Mouse (Mus musculus) thymus, postnatal 25 days (tissue): ENCODE data around the gene Gpsm3.
A peak's percentile ranks its signal among the peaks of the same experiment; 100 is the strongest.

Source experiments
- DNase-seq: peaks from one replicate; pipeline ENCODE4 v3.0.0; 2022

Gene Gpsm3

DNA sequence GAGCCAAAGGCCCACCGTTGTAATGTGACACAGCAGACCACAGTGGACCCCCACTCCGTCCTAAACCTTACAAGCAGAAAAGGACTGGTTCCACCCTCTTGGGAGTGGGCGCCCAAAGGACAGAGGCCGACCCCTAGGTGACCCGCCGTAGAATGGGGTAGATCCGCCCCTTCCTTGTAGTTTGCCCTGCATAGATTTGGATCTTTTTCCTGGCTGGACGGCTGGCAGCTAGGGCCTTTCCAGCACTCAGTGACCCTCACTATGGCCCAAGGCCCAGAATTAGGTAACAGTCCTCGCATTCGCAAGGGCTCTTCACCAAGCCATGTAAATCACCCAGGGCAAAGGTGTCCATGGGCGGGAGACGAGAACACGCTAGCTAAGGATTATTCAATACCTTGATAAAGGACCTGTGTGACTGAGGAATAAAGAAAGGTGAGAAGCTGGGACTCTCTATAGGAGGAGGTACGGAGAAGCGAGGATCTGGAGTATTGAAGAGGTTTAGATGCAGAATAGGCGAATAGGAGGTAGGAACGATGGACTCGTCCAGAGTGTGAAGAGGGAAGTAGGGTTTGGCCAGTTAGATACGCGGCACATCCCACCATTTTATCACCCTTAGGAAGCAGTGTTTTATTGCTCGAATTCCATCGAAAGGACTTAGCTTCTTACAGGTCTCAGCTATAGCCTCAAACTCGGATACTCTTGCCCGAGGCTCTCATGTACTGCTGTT lies 15.1 kb downstream of the Gpsm3 start:
- DNase-seq: no peak

DNA sequence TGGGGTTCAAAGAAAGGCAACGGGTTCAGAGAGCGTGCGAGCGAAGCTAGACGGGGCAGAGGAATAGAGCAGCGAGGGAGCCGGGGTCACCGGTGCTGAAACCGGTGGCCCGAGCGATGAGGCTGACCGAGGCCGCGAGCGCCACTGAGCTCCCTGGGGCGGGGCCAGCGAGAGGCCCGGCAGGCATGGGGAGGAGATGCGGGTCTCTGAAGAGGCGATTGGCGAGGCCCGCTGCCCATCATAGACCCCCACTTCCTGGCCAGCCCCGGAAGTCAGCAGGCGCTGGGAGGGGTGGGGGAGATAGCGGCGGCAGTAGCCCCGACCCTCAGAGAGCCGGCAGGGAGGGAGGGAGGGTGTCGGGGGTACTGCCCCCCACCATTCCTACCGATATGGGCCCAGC lies 16.0 kb downstream of the Gpsm3 start:
- peak; percentile 97 for DNase-seq

DNA sequence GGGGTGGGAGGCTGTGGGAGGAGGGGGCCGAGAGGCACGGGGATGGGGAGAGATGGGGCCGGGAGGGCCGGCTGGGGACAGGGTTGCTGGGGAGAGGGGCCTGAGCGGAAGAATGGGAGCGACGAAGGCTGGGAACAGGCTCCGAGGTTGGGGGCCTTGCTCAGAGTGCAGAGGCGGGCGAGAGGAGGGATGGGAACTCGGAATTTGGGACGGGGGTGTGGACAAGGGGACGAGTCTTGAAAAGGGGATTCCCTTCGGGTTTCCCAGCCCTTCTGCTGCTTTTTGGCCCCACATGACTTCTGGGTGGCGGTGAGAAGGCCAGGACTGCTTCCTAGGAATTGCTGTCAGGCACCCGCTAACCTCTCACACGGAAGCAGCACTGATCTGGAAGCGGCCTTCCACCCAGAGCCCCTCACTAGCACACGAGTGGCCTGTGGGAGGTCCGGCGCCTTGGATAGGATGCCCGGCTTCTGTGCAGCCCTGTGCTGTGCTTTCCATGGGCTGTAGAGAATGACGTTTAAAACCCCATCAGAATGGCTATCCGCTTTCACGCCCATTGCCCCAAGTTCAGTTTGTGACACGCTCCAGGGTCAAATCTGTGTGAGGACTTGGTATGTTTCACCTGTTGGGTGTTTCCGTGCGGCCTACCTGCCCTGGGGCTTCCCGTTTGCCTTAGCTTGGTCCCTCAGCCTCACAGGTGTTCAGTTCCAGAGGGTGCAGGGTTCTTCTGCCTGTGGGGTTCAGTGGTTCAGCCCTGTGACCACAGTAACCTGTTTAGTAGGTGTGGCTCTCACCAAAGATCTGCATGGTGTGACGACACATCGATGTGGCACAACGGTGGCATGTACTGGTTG lies 16.8 kb downstream of the Gpsm3 start:
- peak; percentile 21 for DNase-seq

DNA sequence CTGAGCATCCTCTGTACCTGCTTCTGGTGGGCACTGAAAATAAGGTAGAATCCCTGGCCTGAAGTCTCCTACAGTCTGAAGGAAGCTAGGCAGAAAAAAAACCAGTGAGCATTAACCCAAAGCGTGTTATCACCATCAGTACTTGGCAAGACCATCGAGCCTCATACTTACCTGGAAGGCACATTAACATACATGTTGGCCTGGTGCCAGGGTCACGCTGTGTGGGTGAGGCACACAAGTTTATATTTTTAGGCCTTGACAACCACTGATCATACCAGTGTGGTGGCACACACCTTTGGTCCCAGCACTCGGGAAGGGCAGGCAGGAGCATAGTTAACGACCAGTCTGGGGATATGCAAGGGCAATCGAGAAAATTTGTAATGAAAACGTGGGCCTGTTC lies 18.4 kb downstream of the Gpsm3 start:
- no peak for DNase-seq

DNA sequence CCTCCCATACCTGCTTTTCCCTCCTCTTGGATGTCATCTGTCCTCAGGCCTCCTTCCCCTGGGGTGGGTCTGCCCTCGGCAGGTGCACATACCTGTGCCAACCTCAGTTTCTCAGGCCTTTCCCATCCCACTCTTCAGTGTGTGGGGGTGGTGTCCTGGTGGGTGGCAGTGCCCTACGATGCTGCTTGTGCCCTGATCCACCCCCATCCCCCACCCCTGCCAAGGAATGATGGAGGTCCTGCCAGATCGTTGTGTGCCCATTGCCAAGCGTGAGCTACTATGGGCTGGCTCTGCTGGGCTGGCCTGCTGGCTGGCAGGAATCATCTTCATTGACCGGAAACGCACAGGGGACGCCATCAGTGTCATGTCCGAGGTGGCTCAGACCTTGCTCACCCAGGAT lies 21.4 kb downstream of the Gpsm3 start:
- no peak for DNase-seq

DNA sequence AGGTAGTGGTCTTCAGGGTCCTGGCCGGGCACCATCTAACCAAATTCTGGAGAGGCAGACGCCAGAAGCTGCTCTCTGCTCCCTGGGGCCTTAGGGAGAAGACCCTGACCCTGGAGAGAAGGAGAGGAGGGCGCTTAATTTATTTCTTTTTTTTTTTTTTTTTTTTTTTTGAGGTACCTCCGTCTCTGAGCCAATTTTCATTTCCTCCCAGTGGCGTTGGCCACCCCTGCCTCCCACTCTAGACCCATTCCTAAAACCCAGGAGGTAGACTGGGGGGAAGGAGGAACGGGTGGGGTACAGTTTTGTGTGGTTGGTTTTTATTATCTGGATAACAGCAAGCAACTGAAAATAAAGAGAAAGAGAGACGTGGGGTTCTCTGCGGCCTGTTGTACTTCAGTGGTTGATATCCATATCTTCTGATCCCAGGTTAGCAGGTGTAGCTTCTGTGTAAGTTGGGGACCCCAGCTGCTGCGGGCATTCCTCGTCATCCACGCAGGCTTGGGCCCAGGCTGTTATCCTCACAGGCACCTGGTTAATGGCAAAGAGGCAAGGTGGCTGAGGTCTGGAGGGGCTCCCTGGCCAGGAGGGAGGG lies 23.5 kb downstream of the Gpsm3 start:
- no peak for DNase-seq

DNA sequence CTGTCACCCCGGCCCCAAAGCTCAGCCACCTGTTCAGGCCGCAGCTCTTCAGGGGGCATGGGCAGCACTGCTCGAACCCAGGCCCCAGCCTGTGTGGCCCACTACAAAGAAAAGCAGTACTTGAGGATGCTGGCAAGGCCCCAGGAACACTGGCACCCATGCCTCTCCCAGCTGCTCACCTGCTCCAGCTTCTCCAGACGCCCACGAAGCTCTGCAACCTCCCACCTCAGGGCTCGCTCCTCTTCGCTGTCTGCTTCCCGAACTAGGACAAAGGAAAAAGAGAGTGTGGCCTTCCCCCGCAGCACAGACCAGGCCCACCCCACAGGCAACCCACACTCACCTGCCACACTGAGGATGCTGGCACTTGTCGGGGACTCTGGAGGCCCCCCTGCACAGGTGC lies 24.2 kb downstream of the Gpsm3 start:
- no peak for DNase-seq

DNA sequence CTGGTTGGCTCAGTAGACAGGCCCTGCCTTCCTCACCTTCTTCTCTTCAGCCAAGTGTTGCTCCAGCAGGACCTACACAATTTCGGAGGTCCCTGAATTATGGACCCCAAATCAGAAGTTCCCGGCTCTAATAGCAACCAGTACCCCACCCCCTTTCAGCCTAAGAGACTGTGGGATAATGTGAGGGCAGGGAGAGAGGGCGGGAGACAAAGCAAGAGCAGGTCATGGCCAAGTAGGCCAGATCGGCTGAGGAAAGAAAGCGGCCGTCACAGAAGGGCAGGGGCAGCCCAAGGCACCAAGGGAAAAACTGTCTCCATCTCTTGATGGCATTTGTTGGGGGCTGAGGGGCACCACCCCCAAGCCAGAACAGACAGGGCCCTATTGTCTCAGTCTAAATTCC lies 26.3 kb downstream of the Gpsm3 start, which contains the start of gene Egfl8:
Gene Egfl8 (minus strand): TSS at position 101 of the 400 bp plus-strand sequence.
- no peak for DNase-seq

DNA sequence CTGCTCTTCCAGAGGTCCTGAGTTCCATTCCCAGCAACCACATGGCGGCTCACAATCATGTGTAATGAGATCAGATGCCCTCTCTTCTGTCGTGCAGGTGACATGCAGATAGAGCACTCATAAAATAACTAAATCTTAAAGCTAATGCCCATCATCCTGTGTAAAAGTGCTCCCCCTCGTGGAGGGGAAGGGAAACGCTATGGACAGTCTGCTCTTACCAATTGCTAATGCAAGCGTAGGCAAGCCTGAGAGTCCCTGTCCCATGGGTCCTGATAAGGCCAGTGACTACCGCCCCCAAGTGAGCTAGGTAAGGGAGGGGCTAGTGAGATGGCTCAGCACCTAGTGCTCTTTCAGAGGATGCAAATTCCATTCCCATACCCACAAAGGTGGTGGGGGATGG lies 29.4 kb downstream of the Gpsm3 start:
- peak; percentile 85 for DNase-seq

DNA sequence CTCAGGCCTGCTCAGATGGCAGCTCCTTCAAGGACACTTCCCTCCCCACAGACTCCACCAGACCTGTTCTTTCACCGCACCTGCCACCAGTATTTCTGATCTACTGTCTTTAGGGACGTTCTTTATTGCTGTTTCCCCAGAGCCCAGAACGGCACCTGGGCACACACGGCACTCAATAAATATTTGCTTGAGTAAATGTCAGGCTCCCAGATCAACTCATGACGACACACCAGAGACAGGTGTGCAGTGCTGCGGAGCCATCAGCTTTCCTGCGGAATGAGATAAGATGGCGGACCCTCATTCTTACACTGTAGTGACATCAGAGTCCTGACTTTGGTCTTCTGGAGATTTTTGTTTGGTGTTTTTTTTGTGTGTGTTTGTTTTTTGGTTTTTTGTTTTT lies 31.4 kb downstream of the Gpsm3 start:
- no peak for DNase-seq

DNA sequence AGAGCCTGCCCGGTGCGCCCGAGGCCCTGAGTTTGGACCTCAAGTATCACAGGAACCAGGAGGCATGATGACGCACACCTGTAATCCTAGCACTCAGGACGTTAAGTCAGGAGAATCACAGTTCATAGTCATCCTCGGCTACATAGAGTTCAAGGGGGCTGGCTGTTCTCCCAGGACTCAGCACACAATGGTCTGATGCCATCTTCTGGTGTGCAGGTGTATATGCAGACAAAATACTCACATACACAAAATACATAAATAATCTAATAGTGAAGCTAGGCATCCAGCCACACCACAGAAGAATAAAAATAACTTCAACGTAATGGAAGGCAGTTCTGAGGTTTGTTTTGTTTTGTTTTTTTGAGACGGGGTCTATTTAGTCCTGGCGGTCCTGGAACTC lies 33.6 kb downstream of the Gpsm3 start:
- no peak for DNase-seq

DNA sequence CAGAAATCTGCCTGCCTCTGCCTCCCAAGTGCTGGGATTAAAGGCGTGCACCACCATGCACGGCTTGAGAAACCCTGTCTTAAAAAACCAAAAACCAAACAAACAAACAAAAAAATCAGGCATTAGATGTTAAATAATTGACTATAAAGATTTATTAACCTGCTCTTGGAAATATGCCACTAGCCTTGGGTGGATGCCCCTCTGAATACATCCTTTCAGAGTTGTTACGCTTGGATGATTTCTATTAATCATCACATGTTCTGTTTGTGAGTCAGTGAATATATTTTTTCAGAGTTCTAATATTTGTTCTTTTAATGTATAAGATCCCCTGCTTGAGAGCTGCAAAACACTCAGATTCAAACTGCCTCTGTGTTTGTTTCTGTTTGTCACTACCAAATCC lies 35.4 kb downstream of the Gpsm3 start:
- DNase-seq: no peak

DNA sequence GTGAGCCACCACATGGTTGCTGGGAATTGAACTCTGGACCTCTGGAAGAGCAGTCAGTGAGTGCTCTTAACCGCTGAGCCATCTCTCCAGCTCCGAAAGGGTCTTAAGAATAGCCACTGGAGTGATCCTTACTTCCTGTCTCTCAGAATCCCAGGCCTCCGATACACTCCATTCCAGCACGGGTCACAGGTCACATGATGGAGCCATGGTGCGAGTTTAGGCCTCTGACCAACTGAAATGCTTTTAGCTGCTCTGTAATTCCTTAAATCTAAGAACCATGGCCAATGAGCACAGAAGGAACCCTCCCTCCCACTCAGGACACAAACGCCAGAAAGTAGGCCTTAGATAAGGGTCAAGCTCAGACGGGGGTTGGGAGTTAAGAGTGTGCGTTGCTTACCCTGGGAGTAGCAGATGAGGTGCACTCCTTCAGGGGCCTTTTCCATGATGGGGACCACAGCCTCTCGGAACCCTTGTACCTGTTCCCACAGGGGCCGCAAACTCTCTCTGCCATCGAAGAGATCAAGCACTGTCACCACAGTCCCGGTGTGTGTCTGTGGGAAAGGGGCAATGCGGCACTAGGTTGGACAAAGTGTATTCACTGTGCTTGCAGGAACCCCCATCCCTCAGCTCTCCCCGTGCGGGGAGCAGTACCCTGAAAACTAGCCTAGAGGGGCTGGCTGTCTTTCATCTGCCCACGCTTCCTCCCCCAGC lies 36.6 kb downstream of the Gpsm3 start:
- no peak for DNase-seq

DNA sequence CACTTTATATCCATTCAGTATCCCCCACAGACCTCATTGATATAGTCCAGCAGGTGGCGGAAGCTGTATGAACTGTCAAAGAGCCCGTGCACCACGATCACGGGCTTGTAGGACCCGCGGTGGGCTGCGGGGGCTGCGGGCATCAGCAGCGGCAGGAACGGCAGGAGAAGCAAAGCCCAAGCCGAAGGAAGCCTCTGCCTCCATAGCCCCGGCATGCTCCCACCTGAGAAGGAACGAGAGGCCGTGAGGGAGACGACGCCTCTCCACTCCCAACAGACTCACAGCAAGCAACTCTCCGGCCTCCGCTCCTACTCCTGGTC lies 37.1 kb downstream of the Gpsm3 start:
- DNase-seq: peak; percentile 66

DNA sequence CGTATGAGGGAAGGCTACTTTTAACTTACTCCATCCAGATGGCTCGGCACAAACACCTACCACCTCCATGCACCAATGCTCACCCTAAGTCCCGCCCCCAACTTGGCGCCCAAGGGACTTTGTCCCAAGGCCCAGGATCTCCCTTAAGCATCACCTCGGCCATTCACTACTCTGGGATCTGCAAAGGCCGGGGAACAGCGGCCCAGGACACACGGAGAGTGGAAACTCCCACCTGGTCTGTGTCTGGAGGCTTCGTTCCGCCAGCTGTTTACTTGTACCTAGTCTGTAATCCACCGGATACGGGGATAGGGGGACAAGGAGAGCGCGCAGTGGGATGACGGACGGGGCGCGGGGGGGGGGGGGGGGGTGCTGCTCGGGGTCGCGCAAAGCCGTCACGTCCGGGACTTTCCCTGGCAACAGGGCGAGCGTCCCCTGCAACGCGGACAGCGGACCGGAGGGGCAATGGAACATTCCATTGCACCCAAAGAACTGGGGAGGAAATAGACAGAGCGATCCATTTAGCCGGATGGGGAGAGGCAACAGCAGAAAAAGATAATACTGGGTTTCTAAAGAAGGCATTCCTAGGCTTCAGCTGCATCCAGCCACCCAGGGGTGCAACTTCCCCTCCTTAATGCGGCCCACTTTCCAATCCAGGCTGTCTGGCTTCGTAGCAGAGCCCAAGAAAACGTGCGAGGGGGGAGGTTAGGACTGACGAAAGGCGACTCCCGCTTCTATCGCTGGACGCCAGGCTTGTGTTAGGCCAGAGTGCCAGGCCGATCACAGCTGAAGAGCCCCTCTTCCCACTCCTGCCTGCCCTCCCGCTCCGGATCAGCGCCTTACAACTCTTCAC lies 37.7 kb downstream of the Gpsm3 start:
- peak; percentile 81 for DNase-seq

DNA sequence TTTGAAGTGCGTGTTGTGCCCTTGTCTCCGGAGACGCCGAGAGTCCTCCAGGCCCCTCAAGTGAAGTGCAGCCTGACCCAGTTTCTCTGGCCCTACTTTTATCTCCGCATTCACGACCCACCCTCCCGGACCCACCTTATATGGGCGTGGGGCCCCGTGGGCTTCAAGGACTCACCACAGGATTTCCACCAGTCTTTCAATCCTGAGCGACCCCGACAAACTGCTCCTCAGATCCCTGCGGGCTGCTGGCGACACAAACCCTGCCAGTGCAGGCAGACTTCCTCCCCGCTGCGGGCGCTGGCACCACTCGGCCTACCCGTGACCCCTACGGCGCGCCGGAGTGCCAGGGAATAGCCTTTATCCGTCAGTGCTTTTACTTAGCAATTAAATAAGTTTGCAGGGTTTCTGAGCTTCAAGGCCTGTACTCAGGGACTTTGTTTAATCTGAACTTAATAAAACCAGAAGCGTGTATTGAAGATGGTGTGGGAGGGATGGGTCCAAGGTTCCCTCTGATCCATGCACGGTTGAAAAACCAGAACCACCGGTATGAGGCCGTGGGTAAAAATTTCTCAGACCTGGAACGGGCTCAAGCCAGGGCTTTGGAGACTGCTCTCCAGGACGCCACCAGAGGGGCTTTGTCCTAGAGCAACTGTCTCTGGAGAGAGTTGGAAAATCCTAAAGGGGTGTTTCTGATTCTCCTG lies 38.5 kb downstream of the Gpsm3 start, which contains the start of gene Ppt2:
Gene Ppt2 (minus strand): TSS at position 568 of the 701 bp plus-strand sequence.
- peak; percentile 75 for DNase-seq

DNA sequence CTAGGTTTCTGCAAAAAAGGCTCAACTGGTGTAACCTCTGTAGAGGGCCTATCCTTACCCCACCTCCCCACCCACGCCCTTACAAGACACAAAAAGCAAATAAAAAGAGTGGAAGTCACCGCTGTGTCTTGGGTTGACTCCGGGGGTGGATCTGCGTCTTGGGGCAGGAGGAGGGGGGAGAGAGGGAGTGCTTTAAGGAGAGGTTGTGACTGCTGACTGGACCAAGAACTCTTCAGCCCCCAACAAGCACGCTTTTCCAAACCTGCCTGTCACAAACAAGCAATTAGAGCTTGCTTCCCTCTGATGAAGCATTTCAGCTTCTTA lies 39.0 kb downstream of the Gpsm3 start:
- peak; percentile 57 for DNase-seq

DNA sequence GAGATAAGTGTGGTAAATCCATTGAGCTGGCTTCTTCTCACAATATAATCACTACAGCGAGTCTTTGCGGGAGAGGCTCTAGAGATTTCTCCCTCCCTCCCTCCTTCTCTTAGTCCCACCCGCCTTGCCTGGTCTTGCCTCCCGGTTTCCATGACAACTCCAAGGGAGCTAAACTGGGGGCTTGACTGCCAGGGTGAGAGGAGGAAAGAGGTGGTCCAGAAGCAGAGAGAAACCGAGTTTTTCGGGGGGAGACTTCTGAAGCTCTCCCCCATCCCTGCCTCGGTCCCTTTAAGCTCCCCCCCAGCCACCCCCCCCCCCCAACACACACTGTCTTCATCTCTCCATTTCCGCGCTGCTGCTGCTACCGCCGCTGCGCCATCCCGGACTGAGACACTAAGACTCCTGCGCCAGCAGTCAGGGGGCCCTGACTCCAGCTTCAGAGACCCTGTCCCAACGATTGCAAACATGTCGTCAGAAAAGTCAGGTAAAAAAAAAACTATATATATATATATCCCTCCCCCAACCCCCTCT lies 39.7 kb downstream of the Gpsm3 start, which contains the start of gene Prrt1:
Gene Prrt1 (plus strand): TSS at position 313 of the 531 bp plus-strand sequence.
- DNase-seq: peak; percentile 65

DNA sequence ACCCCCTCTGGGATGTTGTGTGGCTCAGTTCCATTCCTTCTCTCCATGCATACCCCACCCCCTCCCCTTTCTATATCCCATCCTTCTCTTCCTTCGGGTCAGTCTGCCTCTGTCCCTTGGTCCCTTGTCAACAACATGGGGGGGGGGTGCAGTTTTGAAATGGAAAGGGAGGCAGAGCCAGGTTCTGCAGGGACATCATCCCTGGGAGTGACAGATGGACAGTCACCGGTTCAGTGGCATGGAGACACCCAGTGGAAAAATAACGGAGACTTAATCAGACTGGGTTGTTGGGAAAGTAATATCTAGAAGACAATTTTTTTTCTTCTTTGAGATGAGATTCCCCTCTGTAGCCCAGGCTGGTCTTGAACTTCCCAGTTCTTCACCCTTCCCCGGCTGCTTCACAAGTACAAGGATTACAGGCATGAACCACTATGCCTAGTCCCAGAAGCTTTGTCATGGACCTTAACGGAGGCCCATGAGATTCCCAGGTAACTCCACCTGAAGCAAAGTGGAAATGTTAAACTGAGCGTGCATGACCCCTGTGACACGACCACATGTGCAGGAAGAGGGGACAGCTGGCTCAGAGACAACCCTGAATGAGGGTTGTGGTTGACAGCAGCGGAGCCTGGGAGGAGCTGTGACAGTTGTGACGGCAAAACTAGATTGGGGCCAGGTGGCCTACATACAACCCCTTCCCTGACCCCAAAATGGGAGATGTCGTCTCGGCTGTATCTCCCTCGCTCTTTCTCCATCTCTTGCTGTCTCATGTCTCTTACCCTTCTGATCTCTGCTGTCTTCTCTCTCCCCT lies 40.4 kb downstream of the Gpsm3 start:
- DNase-seq: peak; percentile 83

DNA sequence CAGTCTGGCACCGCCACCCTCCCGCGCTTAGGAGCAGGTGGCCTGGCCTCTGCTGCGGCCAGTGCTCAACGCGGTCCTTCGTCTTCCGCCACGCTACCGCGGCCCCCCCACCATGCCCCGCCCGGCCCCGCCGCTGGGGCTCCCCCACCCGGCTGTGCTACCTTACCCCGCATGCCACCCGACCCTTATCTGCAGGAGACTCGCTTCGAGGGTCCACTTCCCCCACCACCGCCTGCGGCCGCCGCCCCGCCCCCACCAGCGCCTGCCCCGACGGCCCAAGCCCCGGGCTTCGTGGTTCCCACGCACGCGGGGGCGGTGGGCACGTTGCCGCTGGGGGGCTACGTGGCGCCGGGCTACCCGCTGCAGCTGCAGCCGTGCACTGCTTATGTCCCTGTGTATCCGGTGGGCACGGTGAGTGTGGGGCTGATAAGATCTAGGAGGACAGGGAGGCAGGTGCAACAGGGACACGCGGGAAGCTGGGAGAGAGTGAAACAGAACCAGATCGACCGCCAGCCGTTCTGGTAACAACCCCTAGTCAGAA lies 41.2 kb downstream of the Gpsm3 start:
- peak; percentile 77 for DNase-seq
